Mouse (Mus musculus): ENCODE measurements at regions not wholly inside any gene's neighbourhood (a gene's known extent, or its start where the extent isn't known, plus 50 kb on each side); places are given as distances from the start of the nearest gene placed in this dataset.

- no peak for DNase-seq
- H3K36me3 ChIP-seq (ENCODE audit: control insufficient read depth, insufficient read depth, low read length): no peaks in the 10 kb centered on the region
- H3K27ac ChIP-seq (ENCODE audit: control insufficient read depth, insufficient read depth, low read length): no peak overlapping the region
- H3K27me3 ChIP-seq (ENCODE audit: control insufficient read depth, insufficient read depth, low read length): no peaks in the 10 kb centered on the region
- TF ChIP-seq POLR2A (IDR thresholded peaks at IDR 0.05; ENCODE audit: control insufficient read depth, extremely low read depth, insufficient read depth, low read length, poor library complexity) (no peak), CTCF (IDR thresholded peaks at IDR 0.05; ENCODE audit: borderline replicate concordance, control insufficient read depth, extremely low read depth, insufficient read depth, low read length, poor library complexity) (no peak)
- H3K4me3 ChIP-seq (ENCODE audit: control insufficient read depth, insufficient read depth, low read length): no peak overlapping the region
- 76% methylated on average over 4 of the region's 4 CpGs for WGBS
- no peaks in the 10 kb centered on the region for H3K4me1 ChIP-seq (replicated peaks; ENCODE audit: control insufficient read depth, insufficient read depth, low read length)
Measured at GRCm38 (mm10) chr2:19757910-19758309, 100.4 kb downstream of the Otud1 start.

GRCm38 (mm10) chr2:19759169-19759568, 101.6 kb downstream of the Otud1 start:
- peak; percentile 11 for DNase-seq
- TF ChIP-seq POLR2A (IDR thresholded peaks at IDR 0.05; ENCODE audit: control insufficient read depth, extremely low read depth, insufficient read depth, low read length, poor library complexity): no peak
- TF ChIP-seq CTCF (IDR thresholded peaks at IDR 0.05; ENCODE audit: borderline replicate concordance, control insufficient read depth, extremely low read depth, insufficient read depth, low read length, poor library complexity): no peak
- Histone ChIP-seq H3K4me1 (replicated peaks; ENCODE audit: control insufficient read depth, insufficient read depth, low read length) (no peaks in the 10 kb centered on the region), H3K27me3 (ENCODE audit: control insufficient read depth, insufficient read depth, low read length) (no peaks in the 10 kb centered on the region), H3K27ac (ENCODE audit: control insufficient read depth, insufficient read depth, low read length) (no peak overlapping the region), H3K36me3 (ENCODE audit: control insufficient read depth, insufficient read depth, low read length) (no peaks in the 10 kb centered on the region), H3K4me3 (ENCODE audit: control insufficient read depth, insufficient read depth, low read length) (no peak overlapping the region)
- 41% methylated on average over 2 of the region's 2 CpGs for WGBS

DNA sequence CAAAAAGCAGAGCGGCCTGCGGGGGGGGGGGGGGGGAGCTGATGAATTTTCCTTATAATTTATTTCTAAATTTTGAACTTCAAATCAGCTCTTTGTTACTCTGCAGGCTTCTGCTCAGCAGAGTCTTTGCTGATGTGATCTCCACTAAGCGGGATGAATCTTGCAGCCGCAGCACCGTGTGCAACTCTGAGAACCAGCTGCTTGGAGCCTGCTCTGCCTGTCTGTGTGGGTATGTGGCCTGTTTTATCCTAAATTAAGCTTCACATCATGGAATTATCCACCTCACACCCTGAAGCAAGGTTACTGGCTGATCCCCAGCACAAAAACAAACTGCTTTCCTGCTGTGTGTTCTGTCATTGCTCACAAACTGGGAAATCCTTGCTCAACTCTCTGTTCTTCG, 102.0 kb downstream of the Otud1 start:
- WGBS: 78% methylated on average over 6 of the region's 6 CpGs
- no peak for DNase-seq

GRCm38 (mm10) chr2:19762996-19763395, 105.4 kb downstream of the Otud1 start:
- Histone ChIP-seq H3K4me1 (replicated peaks; ENCODE audit: control insufficient read depth, insufficient read depth, low read length) (no peaks in the 10 kb centered on the region), H3K36me3 (ENCODE audit: control insufficient read depth, insufficient read depth, low read length) (no peaks in the 10 kb centered on the region), H3K27me3 (ENCODE audit: control insufficient read depth, insufficient read depth, low read length) (no peaks in the 10 kb centered on the region), H3K27ac (ENCODE audit: control insufficient read depth, insufficient read depth, low read length) (no peak overlapping the region), H3K4me3 (ENCODE audit: control insufficient read depth, insufficient read depth, low read length) (no peak overlapping the region)
- TF ChIP-seq POLR2A (IDR thresholded peaks at IDR 0.05; ENCODE audit: control insufficient read depth, extremely low read depth, insufficient read depth, low read length, poor library complexity): no peak
- TF ChIP-seq CTCF (IDR thresholded peaks at IDR 0.05; ENCODE audit: borderline replicate concordance, control insufficient read depth, extremely low read depth, insufficient read depth, low read length, poor library complexity): no peak
- 72% methylated on average over 3 of the region's 3 CpGs for WGBS
- DNase-seq: no peak

More for the DNA sequence above, 102.0 kb downstream of the Otud1 start:
- no peak overlapping the region for H3K27ac ChIP-seq (ENCODE audit: control insufficient read depth, insufficient read depth, low read length)
- no peak overlapping the region for H3K4me3 ChIP-seq (ENCODE audit: control insufficient read depth, insufficient read depth, low read length)
- no peaks in the 10 kb centered on the region for H3K27me3 ChIP-seq (ENCODE audit: control insufficient read depth, insufficient read depth, low read length)
- H3K36me3 ChIP-seq (ENCODE audit: control insufficient read depth, insufficient read depth, low read length): no peaks in the 10 kb centered on the region
- TF ChIP-seq POLR2A (IDR thresholded peaks at IDR 0.05; ENCODE audit: control insufficient read depth, extremely low read depth, insufficient read depth, low read length, poor library complexity) (no peak), CTCF (IDR thresholded peaks at IDR 0.05; ENCODE audit: borderline replicate concordance, control insufficient read depth, extremely low read depth, insufficient read depth, low read length, poor library complexity) (no peak)
- no peaks in the 10 kb centered on the region for H3K4me1 ChIP-seq (replicated peaks; ENCODE audit: control insufficient read depth, insufficient read depth, low read length)

GRCm38 (mm10) chr2:19784913-19785312, 124.7 kb upstream of the Etl4 start:
- H3K4me3 ChIP-seq (ENCODE audit: control insufficient read depth, insufficient read depth, low read length): no peak overlapping the region
- DNase-seq: no peak
- no peak overlapping the region for H3K27ac ChIP-seq (ENCODE audit: control insufficient read depth, insufficient read depth, low read length)
- no peaks in the 10 kb centered on the region for H3K4me1 ChIP-seq (replicated peaks; ENCODE audit: control insufficient read depth, insufficient read depth, low read length)
- H3K27me3 ChIP-seq (ENCODE audit: control insufficient read depth, insufficient read depth, low read length): no peaks in the 10 kb centered on the region
- no peaks in the 10 kb centered on the region for H3K36me3 ChIP-seq (ENCODE audit: control insufficient read depth, insufficient read depth, low read length)
- TF ChIP-seq CTCF (IDR thresholded peaks at IDR 0.05; ENCODE audit: borderline replicate concordance, control insufficient read depth, extremely low read depth, insufficient read depth, low read length, poor library complexity) (no peak), POLR2A (IDR thresholded peaks at IDR 0.05; ENCODE audit: control insufficient read depth, extremely low read depth, insufficient read depth, low read length, poor library complexity) (no peak)
- WGBS: 96% methylated on average over 2 of the region's 2 CpGs

- 90% methylated on average over 6 of the region's 6 CpGs for WGBS
- no peak overlapping the region for H3K4me3 ChIP-seq (ENCODE audit: control insufficient read depth, insufficient read depth, low read length)
- no peak overlapping the region for H3K27ac ChIP-seq (ENCODE audit: control insufficient read depth, insufficient read depth, low read length)
- no peaks in the 10 kb centered on the region for H3K36me3 ChIP-seq (ENCODE audit: control insufficient read depth, insufficient read depth, low read length)
- H3K4me1 ChIP-seq (replicated peaks; ENCODE audit: control insufficient read depth, insufficient read depth, low read length): no peaks in the 10 kb centered on the region
- TF ChIP-seq CTCF (IDR thresholded peaks at IDR 0.05; ENCODE audit: borderline replicate concordance, control insufficient read depth, extremely low read depth, insufficient read depth, low read length, poor library complexity) (no peak), POLR2A (IDR thresholded peaks at IDR 0.05; ENCODE audit: control insufficient read depth, extremely low read depth, insufficient read depth, low read length, poor library complexity) (no peak)
- DNase-seq: no peak
- no peaks in the 10 kb centered on the region for H3K27me3 ChIP-seq (ENCODE audit: control insufficient read depth, insufficient read depth, low read length)
Measured at GRCm38 (mm10) chr2:19785663-19786260, 123.8 kb upstream of the Etl4 start.

GRCm38 (mm10) chr2:19792177-19792576, 117.4 kb upstream of the Etl4 start:
- WGBS: 92% methylated on average over 6 of the region's 6 CpGs

More at GRCm38 (mm10) chr2:19792177-19792576, 117.4 kb upstream of the Etl4 start:
- no peak overlapping the region for H3K27ac ChIP-seq (ENCODE audit: control insufficient read depth, insufficient read depth, low read length)
- H3K27me3 ChIP-seq (ENCODE audit: control insufficient read depth, insufficient read depth, low read length): no peaks in the 10 kb centered on the region
- H3K4me3 ChIP-seq (ENCODE audit: control insufficient read depth, insufficient read depth, low read length): no peak overlapping the region
- TF ChIP-seq POLR2A (IDR thresholded peaks at IDR 0.05; ENCODE audit: control insufficient read depth, extremely low read depth, insufficient read depth, low read length, poor library complexity): no peak
- TF ChIP-seq CTCF (IDR thresholded peaks at IDR 0.05; ENCODE audit: borderline replicate concordance, control insufficient read depth, extremely low read depth, insufficient read depth, low read length, poor library complexity): no peak
- H3K36me3 ChIP-seq (ENCODE audit: control insufficient read depth, insufficient read depth, low read length): no peaks in the 10 kb centered on the region
- no peaks in the 10 kb centered on the region for H3K4me1 ChIP-seq (replicated peaks; ENCODE audit: control insufficient read depth, insufficient read depth, low read length)
- no peak for DNase-seq
